Mouse (Mus musculus) midbrain, embryonic 14.5 days (tissue): ENCODE results near the gene Rgs16. TPM values are rescaled to one million over a fixed set of nuclear protein-coding genes. Genes with fewer than 3 reads are reported as not detected.
A peak's percentile ranks its signal among the peaks of the same experiment; 100 is the strongest.

ENCODE experiments used
- ATAC-seq: fragments of 200-750 bp; cut with Nextera tagmentation; 2 replicates; pipeline ENCODE4 v1.8.0; 2017; ENCODE audit warnings: moderate number of reproducible peaks, moderate library complexity; ENCODE audit not compliant: low FRiP score, low TSS enrichment
- DNase-seq: peaks from one replicate; pipeline ENCODE4 v3.0.0-alpha.2; 2015
- H3K27ac ChIP-seq: fragments of 300-500 bp; sonication (generic); replicated peaks from 2 replicates; pipeline ENCODE4 v1.5.1; 2014; ENCODE audit warnings: mild to moderate bottlenecking, low read depth, low read length, moderate library complexity
- H3K27me3 ChIP-seq: fragments of 300-500 bp; sonication (generic); 2 replicates; pipeline ENCODE4 v1.6.1; 2014; ENCODE audit warnings: low read length, control low read depth, mixed read lengths; ENCODE audit not compliant: control insufficient read depth, insufficient read depth
- H3K36me3 ChIP-seq: fragments of 300-500 bp; sonication (generic); 2 replicates; pipeline ENCODE4 v1.6.1; 2014; ENCODE audit warnings: low read length, control low read depth; ENCODE audit not compliant: control insufficient read depth, insufficient read depth
- H3K4me1 ChIP-seq: fragments of 300-500 bp; sonication (generic); 2 replicates; pipeline ENCODE4 v1.6.1; 2014; ENCODE audit warnings: mild to moderate bottlenecking, antibody characterized with exemption, low read length, control low read depth; ENCODE audit not compliant: control insufficient read depth, insufficient read depth
- H3K4me2 ChIP-seq: fragments of 300-500 bp; sonication (generic); 2 replicates; pipeline ENCODE4 v1.6.1; 2014; ENCODE audit warnings: mild to moderate bottlenecking, low read length, moderate library complexity
- H3K4me3 ChIP-seq: fragments of 300-500 bp; sonication (generic); replicated peaks from 2 replicates; pipeline ENCODE4 v1.5.1; 2014; ENCODE audit warnings: low read depth, low read length
- H3K9ac ChIP-seq: fragments of 300-500 bp; sonication (generic); replicated peaks from 2 replicates; pipeline ENCODE4 v1.6.1; 2014; ENCODE audit warnings: mild to moderate bottlenecking, low read length, moderate library complexity
- H3K9me3 ChIP-seq: fragments of 300-500 bp; sonication (generic); 2 replicates; pipeline ENCODE4 v1.6.1; 2016; ENCODE audit warnings: low read length, control low read depth, mixed read lengths; ENCODE audit not compliant: control insufficient read depth
- WGBS: fragments of 180-500 bp; shearing (Covaris S2); extraction: QIAGEN DNeasy Blood & Tissue Kit; methylation state at CpG from one replicate; pipeline ENCODE4 v1.1.7; 2014; 5-methylcytosine and 5-hydroxymethylcytosine counted together
- polyA plus RNA-seq: library from polyadenylated mRNA; unstranded; fragments of >200 nt; fragmentation: Nextera tagmentation; extraction: Ambion mirVana; gene quantifications from 2 replicates; pipeline ENCODE4 v1.2.1, GENCODE M21; 2014

Rgs16 gene
- polyA plus RNA-seq, 1 experiment from 2014 or later, result 8.1 TPM

DNA sequence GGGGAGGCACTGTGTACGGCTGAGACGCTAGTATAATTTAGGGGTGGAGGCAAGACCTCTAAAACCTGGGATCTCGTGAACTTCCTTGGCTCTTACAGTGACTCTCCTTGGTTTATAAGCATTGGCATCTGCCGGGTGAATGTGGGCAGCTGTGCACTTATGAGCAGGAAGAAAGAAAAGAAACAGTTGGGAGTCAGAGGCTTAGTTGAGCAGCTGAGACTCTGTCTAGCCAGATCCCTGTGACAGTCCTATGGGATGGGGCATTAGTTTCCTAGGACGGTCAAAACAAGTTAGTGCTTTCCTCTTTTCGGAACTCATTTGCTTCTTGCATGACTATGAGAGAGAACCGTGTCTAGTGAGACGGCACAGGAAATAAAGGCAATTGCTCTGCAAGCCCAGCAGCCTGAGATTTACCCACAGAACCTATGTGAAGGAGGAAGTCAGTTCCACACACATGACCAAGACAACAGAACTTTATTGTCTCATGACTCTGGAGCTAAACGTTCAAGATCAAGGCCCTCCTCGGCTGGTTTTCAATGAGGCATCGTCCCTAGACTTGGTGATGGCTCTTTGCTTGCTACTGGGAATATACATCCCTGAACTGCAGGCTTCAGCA lies 39.6 kb upstream of the Rgs16 start:
- WGBS, result 86% methylated on average over 11 of the region's 11 CpGs
- no peak for DNase-seq
- H3K9me3 ChIP-seq, result no peaks in the 10 kb centered on the region
- peaks cover 25% of the 10 kb centered on the region for H3K4me1 ChIP-seq
- H3K27ac ChIP-seq, result no peak overlapping the region
- no peak overlapping the region for H3K4me3 ChIP-seq
- H3K36me3 ChIP-seq, result no peaks in the 10 kb centered on the region
- no peak for ATAC-seq
- H3K27me3 ChIP-seq, result no peaks in the 10 kb centered on the region
- H3K4me2 ChIP-seq, result no peak overlapping the region
- no peak overlapping the region for H3K9ac ChIP-seq

DNA sequence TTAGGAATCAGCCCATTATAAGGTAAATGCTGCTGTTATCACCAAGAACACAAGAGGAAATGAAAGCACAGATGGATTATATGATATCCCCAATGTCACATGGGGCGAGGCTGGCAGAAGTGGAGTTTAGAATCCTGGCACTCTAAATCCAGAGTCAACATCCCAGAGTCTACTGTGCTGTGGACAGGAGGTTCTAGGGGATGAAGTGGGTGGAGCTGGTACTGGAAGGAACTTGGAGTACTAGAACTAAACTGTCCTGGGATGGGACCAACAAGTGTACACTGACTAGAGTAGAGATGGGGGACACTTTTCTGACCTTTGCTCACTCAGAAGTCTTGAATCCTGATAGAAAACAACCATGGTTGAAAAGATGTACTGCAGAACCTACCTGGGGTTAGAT lies 38.7 kb upstream of the Rgs16 start:
- H3K36me3 ChIP-seq, result no peaks in the 10 kb centered on the region
- H3K4me1 ChIP-seq, result peaks cover 25% of the 10 kb centered on the region
- H3K4me3 ChIP-seq, result no peak overlapping the region
- no peak for ATAC-seq
- H3K27me3 ChIP-seq, result no peaks in the 10 kb centered on the region
- no peak for DNase-seq
- WGBS, result 98% methylated on average over 1 of the region's 1 CpGs
- H3K27ac ChIP-seq, result no peak overlapping the region
- H3K4me2 ChIP-seq, result no peak overlapping the region
- no peaks in the 10 kb centered on the region for H3K9me3 ChIP-seq
- H3K9ac ChIP-seq, result no peak overlapping the region

DNA sequence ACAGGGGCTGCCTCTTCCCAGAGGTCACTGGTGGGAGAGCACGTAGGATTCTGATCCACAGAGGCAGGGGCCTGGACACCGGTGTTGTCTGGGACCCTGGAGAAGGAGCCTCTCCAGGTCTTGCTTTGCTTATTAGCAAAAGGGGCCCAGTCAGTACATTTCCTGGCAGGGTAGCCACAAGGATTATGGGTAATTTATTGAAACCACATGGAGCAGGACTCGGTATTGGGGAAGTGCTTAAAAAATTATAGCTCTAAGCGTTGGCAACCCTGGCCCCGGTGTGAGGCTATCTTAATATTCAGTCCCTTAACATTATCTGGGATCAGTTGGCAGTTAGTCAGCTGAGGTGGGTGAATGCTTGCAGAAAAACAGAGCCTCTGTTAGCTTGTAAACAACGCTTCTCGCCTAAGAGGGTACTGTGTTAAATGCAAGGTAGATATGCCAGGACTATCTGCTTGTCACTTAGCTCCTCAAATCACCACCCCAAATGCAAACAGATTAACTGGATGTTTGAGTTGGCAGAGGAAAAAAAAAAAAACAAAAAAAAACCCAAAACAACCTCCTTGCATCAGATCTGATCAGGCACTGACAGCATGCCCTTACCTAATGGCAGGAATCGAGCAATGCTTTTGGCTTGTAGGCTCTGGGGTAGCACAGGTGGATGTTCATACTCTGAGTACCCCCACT lies 37.8 kb upstream of the Rgs16 start:
- Histone ChIP-seq H3K9ac (no peak overlapping the region), H3K9me3 (no peaks in the 10 kb centered on the region), H3K36me3 (no peaks in the 10 kb centered on the region), H3K27me3 (no peaks in the 10 kb centered on the region), H3K4me3 (no peak overlapping the region), H3K27ac (peak overlapping the region; percentile 65), H3K4me2 (no peak overlapping the region), H3K4me1 (peaks cover 25% of the 10 kb centered on the region)
- DNase-seq, result no peak
- WGBS, result 79% methylated on average over 8 of the region's 8 CpGs
- ATAC-seq, result no peak

DNA sequence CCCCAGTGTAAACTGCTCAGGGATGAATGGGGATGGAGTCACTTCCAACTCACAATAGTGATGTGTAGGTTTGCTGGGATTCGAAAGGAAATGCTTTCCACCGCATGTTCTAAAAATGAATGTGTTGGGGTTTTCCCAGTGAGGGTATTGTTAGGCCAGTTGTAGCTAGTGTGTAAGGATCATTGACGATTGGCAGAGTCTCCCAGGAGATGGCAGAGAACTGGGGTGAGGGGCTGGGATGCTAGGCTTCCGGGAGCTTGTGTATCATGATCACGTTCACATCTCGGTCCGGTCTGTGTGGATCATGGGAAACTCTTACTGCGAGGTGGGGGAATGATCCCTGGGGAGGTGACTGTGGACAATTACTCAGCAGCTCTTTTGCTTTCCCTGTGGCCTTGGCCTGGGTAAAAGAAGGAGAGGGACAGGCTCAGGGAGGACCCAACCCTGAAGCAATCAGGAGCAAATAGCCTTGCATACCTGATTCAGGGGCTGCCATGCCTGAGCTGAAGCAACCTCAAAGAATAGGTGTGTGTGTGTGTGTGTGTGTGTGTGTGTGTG lies 37.2 kb upstream of the Rgs16 start:
- H3K4me2 ChIP-seq, result no peak overlapping the region
- WGBS, result 26% methylated on average over 8 of the region's 8 CpGs

DNA sequence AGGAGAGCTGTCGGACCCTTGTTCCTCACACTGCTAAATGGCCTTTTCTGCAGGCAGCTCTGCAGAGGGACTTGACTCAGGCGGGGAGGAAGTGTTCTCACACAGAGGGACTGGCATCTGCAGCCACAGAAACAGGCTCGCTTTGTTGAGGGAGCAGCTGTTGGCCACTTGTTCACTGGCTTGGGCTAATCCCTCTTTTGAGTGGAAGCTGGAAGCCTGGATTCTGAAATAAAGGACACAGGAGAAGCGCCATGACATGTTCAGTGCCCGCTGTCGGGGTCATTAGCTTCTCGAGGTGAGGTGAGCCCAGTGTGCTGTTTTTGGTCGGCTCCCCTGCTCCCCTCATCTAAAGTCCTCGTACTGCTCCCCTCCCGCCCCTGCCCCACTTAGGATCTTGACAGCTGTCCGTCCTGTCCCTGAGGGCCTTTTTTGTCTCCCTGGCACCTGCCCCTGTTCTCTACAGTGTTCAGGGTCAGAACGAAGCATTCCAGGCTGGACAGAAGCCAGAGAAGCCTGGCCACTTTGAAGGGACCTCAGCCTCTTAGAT lies 36.6 kb upstream of the Rgs16 start:
- Histone ChIP-seq H3K9me3 (no peaks in the 10 kb centered on the region), H3K27me3 (no peaks in the 10 kb centered on the region), H3K36me3 (no peaks in the 10 kb centered on the region), H3K4me2 (0 out of 2 replicates have a peak overlapping the region, but pooled peaks have one; percentile 8), H3K4me1 (peaks cover 25% of the 10 kb centered on the region), H3K27ac (peak overlapping the region; percentile 65), H3K9ac (no peak overlapping the region), H3K4me3 (no peak overlapping the region)
- ATAC-seq, result peak; percentile 78
- peak; percentile 78 for DNase-seq
- under 1% methylated on average over 12 of the region's 12 CpGs for WGBS

More for the DNA sequence above, 37.2 kb upstream of the Rgs16 start:
- H3K27me3 ChIP-seq, result no peaks in the 10 kb centered on the region
- H3K4me1 ChIP-seq, result peaks cover 25% of the 10 kb centered on the region
- DNase-seq (peak; percentile 53), ATAC-seq (peak; percentile 25; the same call in 1 of the 2 replicates)
- H3K9ac ChIP-seq, result no peak overlapping the region
- no peak overlapping the region for H3K4me3 ChIP-seq
- H3K36me3 ChIP-seq, result no peaks in the 10 kb centered on the region
- peak overlapping the region; percentile 65 for H3K27ac ChIP-seq
- H3K9me3 ChIP-seq, result no peaks in the 10 kb centered on the region

DNA sequence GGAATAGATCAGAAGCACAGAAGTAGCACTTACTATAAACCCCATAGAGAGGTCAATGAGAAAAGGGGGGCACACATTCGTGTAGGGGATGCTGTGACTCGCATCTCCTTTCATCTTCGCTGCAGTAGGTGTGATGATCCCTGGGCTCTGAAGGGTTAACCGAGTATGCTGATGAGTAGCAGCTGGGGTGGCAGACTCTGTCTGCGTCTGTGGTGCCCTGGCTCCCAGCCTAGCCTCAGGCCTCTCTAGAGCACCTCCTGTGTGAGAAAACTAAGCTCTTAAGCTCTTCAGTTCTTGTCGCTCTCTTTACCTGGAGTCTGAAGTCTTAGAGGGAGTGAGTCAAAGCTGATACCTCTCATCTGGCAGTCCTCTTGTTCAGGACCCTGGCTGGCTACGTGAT lies 36.0 kb upstream of the Rgs16 start:
- DNase-seq (peak; percentile 67), ATAC-seq (peak; percentile 35; the same call in 1 of the 2 replicates)
- WGBS, result 15% methylated on average over 7 of the region's 7 CpGs
- no peaks in the 10 kb centered on the region for H3K36me3 ChIP-seq
- H3K27ac ChIP-seq, result peak overlapping the region; percentile 65
- no peaks in the 10 kb centered on the region for H3K27me3 ChIP-seq
- peaks cover 21% of the 10 kb centered on the region for H3K4me1 ChIP-seq
- no peak overlapping the region for H3K9ac ChIP-seq
- H3K9me3 ChIP-seq, result no peaks in the 10 kb centered on the region
- no peak overlapping the region for H3K4me3 ChIP-seq
- H3K4me2 ChIP-seq, result no peak overlapping the region

DNA sequence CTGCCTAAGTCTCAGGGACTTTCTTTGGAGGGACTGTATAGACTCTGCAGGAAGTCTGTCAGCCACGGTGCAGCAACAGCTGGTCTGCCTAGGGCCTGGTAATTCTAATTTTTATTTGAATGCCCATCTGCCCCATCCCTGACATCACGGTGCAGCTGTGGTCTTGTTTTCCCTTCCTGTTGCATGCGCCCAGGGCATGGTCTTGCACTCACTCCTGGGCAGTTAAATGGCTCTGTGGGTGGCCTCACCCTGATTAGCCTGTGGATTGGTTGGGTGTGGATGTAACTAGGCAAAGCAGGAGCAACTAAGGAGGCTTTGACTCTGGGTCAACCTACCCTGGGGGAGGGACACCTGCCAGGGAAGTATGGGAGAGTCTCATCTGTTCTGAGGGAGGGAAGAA lies 35.2 kb upstream of the Rgs16 start:
- Histone ChIP-seq H3K4me2 (no peak overlapping the region), H3K4me1 (peaks cover 21% of the 10 kb centered on the region), H3K27ac (no peak overlapping the region), H3K27me3 (no peaks in the 10 kb centered on the region), H3K9me3 (no peaks in the 10 kb centered on the region), H3K4me3 (no peak overlapping the region), H3K9ac (no peak overlapping the region), H3K36me3 (no peaks in the 10 kb centered on the region)
- DNase-seq (no peak), ATAC-seq (no peak)
- 13% methylated on average over 3 of the region's 3 CpGs for WGBS

DNA sequence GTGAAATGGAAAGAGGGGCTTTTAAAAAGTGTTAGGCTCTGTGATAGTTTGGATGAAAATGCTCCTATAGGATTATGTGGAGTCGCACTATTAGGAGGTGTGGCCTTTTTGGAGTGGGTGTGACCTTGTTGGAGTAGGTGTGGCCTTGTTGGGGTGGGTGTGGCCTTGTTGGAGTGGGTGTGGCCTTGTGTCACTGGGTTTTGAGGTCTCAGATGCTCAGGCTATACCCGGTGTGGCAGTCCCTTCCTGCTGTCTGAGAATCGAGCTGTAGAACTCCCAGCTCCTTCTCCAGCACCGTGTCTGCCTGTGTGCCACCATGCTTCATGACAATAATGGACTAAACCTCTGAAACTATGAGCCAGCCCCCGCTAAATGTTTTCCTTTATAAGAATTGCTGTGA lies 31.5 kb upstream of the Rgs16 start:
- 93% methylated on average over 5 of the region's 5 CpGs for WGBS
- Histone ChIP-seq H3K27me3 (no peaks in the 10 kb centered on the region), H3K36me3 (no peaks in the 10 kb centered on the region), H3K4me1 (peaks cover 9% of the 10 kb centered on the region), H3K9me3 (no peaks in the 10 kb centered on the region), H3K4me2 (no peak overlapping the region), H3K27ac (no peak overlapping the region), H3K9ac (no peak overlapping the region), H3K4me3 (no peak overlapping the region)
- no peak for DNase-seq
- ATAC-seq, result no peak
